Comparison of ENCODE assay signal across 1 mouse cellular context in the genomic region with DNA sequence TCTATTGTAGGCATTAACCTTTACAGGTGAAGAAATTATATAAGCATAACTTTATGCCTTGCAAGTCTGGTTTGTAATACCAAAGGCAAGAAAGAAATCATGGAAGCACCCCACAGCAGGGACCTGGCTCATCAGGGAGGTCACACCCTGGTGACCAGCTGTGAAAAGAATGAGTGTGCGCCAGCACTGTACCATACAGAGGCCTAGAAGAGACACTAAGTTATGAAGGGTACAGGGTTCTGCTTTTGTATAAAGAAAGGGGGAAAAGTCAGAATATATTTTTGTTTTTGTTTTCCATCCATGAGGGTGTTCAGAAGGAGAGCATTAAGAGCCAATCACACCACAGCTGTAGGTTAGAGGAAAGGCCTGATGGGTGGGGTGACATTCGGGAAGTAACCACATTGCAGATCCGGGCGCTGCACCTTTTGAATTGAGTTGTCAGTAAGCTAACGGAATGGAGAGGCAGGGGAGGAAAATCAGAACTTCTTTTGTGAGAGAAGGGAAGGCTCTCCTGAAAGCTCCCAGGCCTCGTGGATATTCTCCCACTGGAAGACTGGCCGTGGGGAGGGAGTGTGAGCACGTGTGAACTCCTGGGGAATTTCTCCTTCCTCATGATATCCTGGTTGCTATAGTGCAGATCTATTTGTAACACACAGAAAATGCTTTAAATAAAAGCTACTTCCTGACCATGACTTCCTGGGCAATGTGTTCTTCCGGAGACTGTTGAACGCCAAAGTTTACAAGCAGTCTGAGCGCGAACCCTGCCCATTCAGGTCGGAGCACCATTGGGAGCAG.
TF ChIP-seq lines count a peak whose summit lies in the region.

No protein-coding gene starts in this region.

TF ChIP-seq in MEL, 35 proteins besides CTCF, POLR2A, EP300 and RAD21 (continued from another document):
- no peak for TF ChIP-seq GABPA (IDR thresholded peaks at IDR 0.05; ENCODE audit: low read depth, low read length)
- TF ChIP-seq ETS1 (IDR thresholded peaks at IDR 0.05; ENCODE audit: low read depth, low read length), result no peak
- TF ChIP-seq ZNF384 (IDR thresholded peaks at IDR 0.05; ENCODE audit: low read depth, low read length), result no peak
- TF ChIP-seq KAT2A (conservative IDR thresholded peaks at IDR 0.05; ENCODE audit: low read depth, low read length), result no peak
- no peak for TF ChIP-seq UBTF (IDR thresholded peaks at IDR 0.05; ENCODE audit: borderline replicate concordance, insufficient read depth, low read depth, low read length)
- no peak for TF ChIP-seq USF1 (IDR thresholded peaks at IDR 0.05; ENCODE audit: low read depth, low read length)
- no peak for TF ChIP-seq ZMIZ1 (IDR thresholded peaks at IDR 0.05; ENCODE audit: low read depth, low read length)
- no peak for TF ChIP-seq POLR2AphosphoS2 (IDR thresholded peaks at IDR 0.05; ENCODE audit: low read length)
TF ChIP-seq in MEL: peak in this region for 7.
